Mouse (Mus musculus): ENCODE results near the gene Fbxo7.

- TF ChIP-seq POLR2A (IDR thresholded peaks at IDR 0.05; ENCODE audit: extremely low read depth, insufficient read depth, low read length) (no peak), CTCF (IDR thresholded peaks at IDR 0.05; ENCODE audit: extremely low read depth, insufficient read depth, low read length) (no peak)
Measured at GRCm38 (mm10) chr10:86074134-86074533, 52.4 kb downstream of the Fbxo7 start.
